Comparison of ENCODE assay signal across 27 mouse cellular contexts in genomic region chr11:48898812-48899431, GRCm38 (mm10). TPM values are rescaled to one million over a fixed set of nuclear protein-coding genes. Genes with fewer than 3 reads are reported as not detected.
A peak's percentile ranks its signal among the peaks of the same experiment; 100 is the strongest.
DNase-seq lines count a peak whose midpoint lies in the region; ATAC-seq and TF ChIP-seq lines count a peak whose summit lies in the region.
"Had no signal": no experiment of that assay in that cellular context is flagged by ENCODE, and none has a peak within 500 bp of the region (broad histone marks: within the 10 kb centered on the region; RNA-seq: fewer than 3 reads in every experiment).

No protein-coding gene starts in this region.

- CTCF ChIA-PET in Patski (lab: Charles Lee): interaction anchor here (1.3 to 2.9 kb wide), 4 partner anchors 10 to 195 kb away, joined by 4 to 12 read pairs (median 6); no protein-coding TSS in a partner anchor

- no peak overlapping the region for H3K4me3 ChIP-seq in kidney, postnatal 0 days (replicated peaks; ENCODE audit: low read depth, low read length)
- H3K4me3 ChIP-seq in spleen, adult 2 months (ENCODE audit: extremely low read depth, insufficient read depth, insufficient read length): no peak overlapping the region
- no peak overlapping the region for H3K4me3 ChIP-seq in small intestine, adult 2 months (ENCODE audit: low read depth, low read length)
- no peak overlapping the region for H3K4me3 ChIP-seq in hindbrain, embryonic 10.5 days
- H3K4me3 ChIP-seq: forebrain, embryonic 12.5 days; limb, embryonic 12.5 days; lung, embryonic 15.5 days; megakaryocyte, embryonic 14.5 days; neural tube, embryonic 12.5 days had no signal

- no peak for TF ChIP-seq CTCF in kidney, postnatal 0 days (IDR thresholded peaks at IDR 0.05; ENCODE audit: low read depth)
- TF ChIP-seq CTCF in spleen, adult 2 months (IDR thresholded peaks at IDR 0.05; ENCODE audit: extremely low read depth, insufficient read depth, insufficient read length, insufficient replicate concordance): no peak
- no peak for TF ChIP-seq CTCF in Patski (IDR thresholded peaks at IDR 0.05)
- no peak for TF ChIP-seq CTCF in small intestine, adult 2 months (IDR thresholded peaks at IDR 0.05; ENCODE audit: extremely low read depth, insufficient read length, insufficient replicate concordance, low read depth, low read length)

- in situ Hi-C loops in Patski (cut with MboI; ENCODE audit: low pct_unique_long_range_greater_than_20kb): no loop called here

- WGBS in kidney, postnatal 0 days: 57% methylated on average over 2 of the region's 2 CpGs
- WGBS in spleen, adult 2 months: 60% methylated on average over 2 of the region's 2 CpGs
- 15% methylated on average over 2 of the region's 2 CpGs for WGBS in small intestine, adult 2 months
- 84% methylated on average over 2 of the region's 2 CpGs for WGBS in hindbrain, embryonic 10.5 days

- no peak for TF ChIP-seq POLR2A in spleen, adult 2 months (IDR thresholded peaks at IDR 0.05; ENCODE audit: low read depth, low read length)
- no peak for TF ChIP-seq POLR2A in small intestine, adult 2 months (IDR thresholded peaks at IDR 0.05; ENCODE audit: low read depth, low read length)

- ATAC-seq in kidney, postnatal 0 days (replicated peaks; ENCODE audit: low FRiP score, low read depth): no peak
- peak; percentile 93 for ATAC-seq in Patski
- ATAC-seq: hindbrain, embryonic 16.5 days; intestine, embryonic 16.5 days had no signal

- H3K27me3 ChIP-seq in kidney, postnatal 0 days (ENCODE audit: insufficient read depth, low read length): no peaks in the 10 kb centered on the region
- no peaks in the 10 kb centered on the region for H3K27me3 ChIP-seq in spleen, adult 2 months (ENCODE audit: control insufficient read depth, insufficient read depth, low read length)
- no peaks in the 10 kb centered on the region for H3K27me3 ChIP-seq in Patski
- H3K27me3 ChIP-seq in small intestine, adult 2 months (ENCODE audit: control insufficient read depth, insufficient read depth, low read length): no peaks in the 10 kb centered on the region
- H3K27me3 ChIP-seq in hindbrain, embryonic 10.5 days (ENCODE audit: insufficient read depth, poor library complexity, severe bottlenecking): no peaks in the 10 kb centered on the region
- H3K27me3 ChIP-seq: forebrain, embryonic 12.5 days; limb, embryonic 12.5 days; lung, embryonic 15.5 days; megakaryocyte, embryonic 14.5 days; neural tube, embryonic 12.5 days had no signal

- H3K9ac ChIP-seq in kidney, postnatal 0 days (ENCODE audit: low read depth, low read length): no peak overlapping the region
- H3K9ac ChIP-seq: forebrain, embryonic 12.5 days; limb, embryonic 12.5 days; liver, embryonic 14.5 days; lung, embryonic 15.5 days; neural tube, embryonic 12.5 days had no signal

- H3K4me1 ChIP-seq in kidney, postnatal 0 days (replicated peaks; ENCODE audit: insufficient read depth, low read length): no peaks in the 10 kb centered on the region
- H3K4me1 ChIP-seq in spleen, adult 2 months (ENCODE audit: control insufficient read depth, insufficient read depth, insufficient read length): peaks cover 18% of the 10 kb centered on the region
- peaks cover 16% of the 10 kb centered on the region for H3K4me1 ChIP-seq in small intestine, adult 2 months (ENCODE audit: control insufficient read depth, insufficient read depth, insufficient read length, low read length)
- no peaks in the 10 kb centered on the region for H3K4me1 ChIP-seq in hindbrain, embryonic 10.5 days (replicated peaks)
- H3K4me1 ChIP-seq: forebrain, embryonic 12.5 days; limb, embryonic 12.5 days; lung, embryonic 15.5 days; neural tube, embryonic 12.5 days had no signal

- H3K4me2 ChIP-seq in kidney, postnatal 0 days (ENCODE audit: low read length): no peak overlapping the region
- H3K4me2 ChIP-seq: forebrain, embryonic 12.5 days; limb, embryonic 12.5 days; lung, embryonic 15.5 days; neural tube, embryonic 12.5 days had no signal

- no peaks in the 10 kb centered on the region for H3K9me3 ChIP-seq in kidney, postnatal 0 days (replicated peaks; ENCODE audit: low read length)
- H3K9me3 ChIP-seq in hindbrain, embryonic 10.5 days: no peaks in the 10 kb centered on the region
- H3K9me3 ChIP-seq: forebrain, embryonic 12.5 days; limb, embryonic 12.5 days; lung, embryonic 15.5 days; megakaryocyte, embryonic 14.5 days; neural tube, embryonic 12.5 days had no signal

- DNase-seq in kidney, postnatal 0 days (ENCODE audit: low spot score): peak; percentile 11
- DNase-seq in kidney, adult 11 months: no peak
- no peak for DNase-seq in spleen, adult 2 months (ENCODE audit: low read depth in 1 of 2, low spot score in 2 of 2)
- no peak for DNase-seq in spleen, adult 18-20 months
- peak; percentile 91 for DNase-seq in Patski (ENCODE audit: low read depth, low spot score)
- DNase-seq in hindbrain, embryonic 10.5 days (ENCODE audit: low spot score): no peak
- no peak for DNase-seq in adrenal gland, postnatal 10 days
- DNase-seq: adrenal gland, adult 8-10 months; cerebellum, adult 18-20 months; cerebellum, postnatal 14 days; gastrocnemius, postnatal 36 days; heart, postnatal 4 days; lung, postnatal 36 days; midbrain, embryonic 14.5 days; retina, postnatal 1 day; right cerebral cortex, postnatal 25 days; thymus, adult 2 months; thymus, postnatal 4 days had no signal

- H3K27ac ChIP-seq in kidney, postnatal 0 days: no peak overlapping the region
- peak overlapping the region; percentile 46; the same call in 1 of the 2 replicates for H3K27ac ChIP-seq in spleen, adult 2 months (ENCODE audit: insufficient read depth, low read length)
- peak overlapping the region; percentile 84 for H3K27ac ChIP-seq in small intestine, adult 2 months (ENCODE audit: insufficient read depth, low read depth, low read length)
- H3K27ac ChIP-seq in hindbrain, embryonic 10.5 days: no peak overlapping the region
- H3K27ac ChIP-seq: forebrain, embryonic 12.5 days; limb, embryonic 12.5 days; liver, embryonic 14.5 days; lung, embryonic 15.5 days; neural tube, embryonic 12.5 days had no signal

- no peaks in the 10 kb centered on the region for H3K36me3 ChIP-seq in kidney, postnatal 0 days (ENCODE audit: insufficient read depth, low read length)
- H3K36me3 ChIP-seq in spleen, adult 2 months (ENCODE audit: control insufficient read depth, insufficient read depth, low read length): no peaks in the 10 kb centered on the region
- peaks cover 3% of the 10 kb centered on the region; the same call in 1 of the 2 replicates for H3K36me3 ChIP-seq in small intestine, adult 2 months (ENCODE audit: control insufficient read depth, insufficient read depth, low read length)
- H3K36me3 ChIP-seq in hindbrain, embryonic 10.5 days: no peaks in the 10 kb centered on the region
- H3K36me3 ChIP-seq: forebrain, embryonic 12.5 days; limb, embryonic 12.5 days; lung, embryonic 15.5 days; neural tube, embryonic 12.5 days had no signal

- POLR2A ChIA-PET in Patski (lab: Charles Lee): no interaction called here

RNA-seq across cellular contexts. Expression of gene Gm5431, which starts 3.1 kb away (rescaled TPM):
- 0.24 and 0.43 TPM in 2 replicates for polyA plus RNA-seq in kidney, postnatal 0 days (2015; fragmentation: Nextera tagmentation; extraction: Ambion mirVana)
- polyA plus RNA-seq in spleen, adult 2 months (2012; rRNA removed): 0.36 and 0.37 TPM in 2 replicates
- polyA plus RNA-seq in Patski (2021): 0.15 TPM
- 0.38 and 3.1 TPM in 2 replicates for polyA plus RNA-seq in small intestine, adult 2 months (2012; rRNA removed)
- polyA plus RNA-seq in hindbrain, embryonic 10.5 days (2016; fragmentation: Nextera tagmentation; extraction: Ambion mirVana): 0.12 TPM in 1 of 2 replicates, not detected in the other
- 1 to 10 TPM; 1.6 to 2.0 TPM for total RNA-seq in adrenal gland, postnatal 10 days (2021)

RNA-seq across cellular contexts. Expression of gene Irgm1, which starts 27.4 kb away (rescaled TPM):
- polyA plus RNA-seq in kidney, postnatal 0 days (2015; fragmentation: Nextera tagmentation; extraction: Ambion mirVana): 32.0 and 33.2 TPM in 2 replicates
- polyA plus RNA-seq in spleen, adult 2 months (2012; rRNA removed): 10.6 and 13.0 TPM in 2 replicates
- polyA plus RNA-seq in Patski (2021): 39.2 TPM
- 1.8 and 7.4 TPM in 2 replicates for polyA plus RNA-seq in small intestine, adult 2 months (2012; rRNA removed)
- polyA plus RNA-seq in hindbrain, embryonic 10.5 days (2016; fragmentation: Nextera tagmentation; extraction: Ambion mirVana): 1.8 and 2.4 TPM in 2 replicates
- 10 to 100 TPM; 13.2 to 17.8 TPM for total RNA-seq in adrenal gland, postnatal 10 days (2021)

RNA-seq across cellular contexts. Expression of gene Psme2b, which starts 47.1 kb away (rescaled TPM):
- 5.0 and 5.7 TPM in 2 replicates for polyA plus RNA-seq in kidney, postnatal 0 days (2015; fragmentation: Nextera tagmentation; extraction: Ambion mirVana)
- 8.3 and 12.9 TPM in 2 replicates for polyA plus RNA-seq in spleen, adult 2 months (2012; rRNA removed)
- polyA plus RNA-seq in Patski (2021): 93.0 TPM
- polyA plus RNA-seq in small intestine, adult 2 months (2012; rRNA removed): 5.0 and 10.9 TPM in 2 replicates
- 1.8 and 2.0 TPM in 2 replicates for polyA plus RNA-seq in hindbrain, embryonic 10.5 days (2016; fragmentation: Nextera tagmentation; extraction: Ambion mirVana)
- 10 to 100 TPM in 1 of 2 experiments, 1 to 10 TPM in 1; 5.3 to 11.1 TPM for total RNA-seq in adrenal gland, postnatal 10 days (2021)

Comparison
In these comparisons a context has a peak if more than half of its experiments do, and no peak if none do; other contexts are left out.
1. DNase-seq: peak in kidney, postnatal 0 days (single experiment) and Patski (single experiment); none in kidney, adult 11 months (single experiment), spleen, adult 2 months (0 of 2), spleen, adult 18-20 months (0 of 2), hindbrain, embryonic 10.5 days (single experiment) and adrenal gland, postnatal 10 days (single experiment).
2. H3K27ac ChIP-seq: peak in spleen, adult 2 months (single experiment) and small intestine, adult 2 months (single experiment); none in kidney, postnatal 0 days (single experiment) and hindbrain, embryonic 10.5 days (single experiment).